Mouse (Mus musculus) Muller cell, postnatal 12 days (primary cell): ENCODE data around the gene Bcar3.
A peak's percentile ranks its signal among the peaks of the same experiment; 100 is the strongest.

Experiments used
- DNase-seq: peaks from one replicate; pipeline ENCODE4 v3.0.0-alpha.2; 2015; ENCODE audit errors: inconsistent ontology term

Bcar3 gene

DNA sequence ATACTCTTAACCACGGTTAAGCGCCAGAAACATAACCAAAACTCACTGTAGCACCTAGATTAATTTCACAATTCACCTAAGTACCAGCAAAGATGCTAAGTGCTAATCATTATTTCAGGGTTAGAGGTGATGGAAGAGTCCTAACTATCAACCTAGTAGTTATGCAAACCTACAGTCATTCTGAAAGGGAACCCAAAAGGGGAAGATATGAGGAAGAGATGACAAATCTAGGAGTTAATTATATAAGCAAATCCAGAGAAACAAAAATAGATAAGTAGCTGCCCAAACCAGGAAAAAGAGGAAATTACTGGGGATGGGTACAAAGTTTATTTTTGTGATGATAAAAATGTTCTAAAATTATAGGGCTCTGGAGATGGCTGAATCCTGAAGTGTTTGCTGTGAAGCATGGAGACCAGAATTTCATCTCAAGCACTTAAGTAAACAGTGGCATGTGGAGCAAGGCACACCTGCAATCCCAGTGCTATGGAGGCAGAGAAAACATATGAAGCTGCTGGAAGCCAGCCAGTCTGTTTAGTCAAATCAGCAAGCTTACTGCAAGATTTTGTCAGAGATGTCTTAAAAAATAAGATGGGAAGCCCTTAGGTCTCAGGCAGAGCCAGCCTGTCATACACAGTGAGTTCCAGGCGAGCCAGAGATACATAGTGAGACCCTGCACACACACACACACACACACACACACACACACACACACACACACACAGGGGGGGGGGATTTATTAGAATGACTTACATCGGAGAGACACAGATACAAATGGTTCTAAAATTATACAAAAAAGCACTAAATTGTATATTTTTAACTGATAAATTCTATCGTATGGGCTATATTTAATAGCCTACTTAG is 279.7 kb downstream of the Bcar3 start:
- no peak for DNase-seq

DNA sequence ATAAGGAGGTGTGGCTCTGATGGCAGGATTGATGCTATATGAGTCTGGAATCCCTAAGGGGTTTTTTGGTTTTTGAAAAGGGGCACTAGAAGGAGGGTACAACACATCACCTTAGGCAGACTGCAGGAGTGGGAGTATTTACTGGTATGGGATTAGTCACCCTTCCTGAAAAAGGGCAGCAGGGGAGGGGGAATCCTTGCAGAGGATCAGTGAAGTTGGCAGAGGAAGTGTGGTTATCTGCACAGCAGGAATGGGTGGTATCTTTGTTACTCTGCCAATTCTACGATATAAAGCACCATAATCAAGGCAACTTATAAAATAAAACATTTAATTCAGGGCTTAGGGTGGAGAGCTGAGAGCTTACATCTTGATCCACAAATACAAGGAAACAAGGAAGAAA is 281.0 kb downstream of the Bcar3 start:
- peak; percentile 5 for DNase-seq

DNA sequence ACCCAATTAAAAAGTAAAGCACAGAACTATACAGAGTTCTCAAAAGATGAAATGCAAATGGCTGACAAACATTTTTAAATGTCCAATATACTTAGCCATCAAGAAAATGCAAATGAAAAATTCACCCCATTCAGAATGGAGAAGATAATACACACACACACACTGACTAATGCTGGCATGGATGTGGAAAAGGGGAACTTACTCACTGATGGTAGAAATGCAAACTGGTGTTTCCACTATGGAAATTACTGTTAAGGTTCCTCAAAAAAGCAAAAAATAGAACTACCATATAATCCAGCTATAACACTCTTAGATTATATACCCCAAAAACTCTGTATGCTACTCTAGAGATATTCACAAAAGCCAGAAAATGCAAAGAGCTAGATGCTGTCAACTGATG is 283.4 kb downstream of the Bcar3 start:
- DNase-seq, result no peak
